Mouse (Mus musculus) myocyte (in vitro differentiated cells): ENCODE results near the gene Adamtsl2.

Experiments used
- CEBPB ChIP-seq: IDR thresholded peaks from 2 replicates; pipeline ENCODE4 v1.6.1; 2011; ENCODE audit warnings: mild to moderate bottlenecking, moderate library complexity; ENCODE audit not compliant: poor library complexity, insufficient read depth, severe bottlenecking
- E2F4 ChIP-seq: IDR thresholded peaks from one replicate; pipeline ENCODE4 v1.6.1; 2011; ENCODE audit warnings: mild to moderate bottlenecking, control low read depth, moderate library complexity; ENCODE audit not compliant: insufficient read depth
- MAX ChIP-seq: IDR thresholded peaks from one replicate; pipeline ENCODE4 v1.6.1; 2011; ENCODE audit warnings: low read depth, mild to moderate bottlenecking, control low read depth
- MYOD1 ChIP-seq, 3 experiments: IDR thresholded peaks; one replicate each; pipeline ENCODE4 v1.6.1; 2011; ENCODE audit warnings: control low read depth in 2 of 3, low read depth in 2 of 3, mild to moderate bottlenecking in 2 of 3, moderate library complexity in 1 of 3; ENCODE audit not compliant: insufficient read length in 2 of 3, control insufficient read depth in 1 of 3
- MYOG ChIP-seq, 3 experiments: IDR thresholded peaks; one replicate each; pipeline ENCODE4 v1.6.1; 2011; ENCODE audit warnings: control low read depth in 2 of 3, low read depth in 2 of 3, mild to moderate bottlenecking in 2 of 3; ENCODE audit not compliant: insufficient read length in 2 of 3, control insufficient read depth in 1 of 3, insufficient read depth in 1 of 3
- POLR2A ChIP-seq: IDR thresholded peaks from one replicate; pipeline ENCODE4 v1.6.1; 2011; ENCODE audit warnings: low read depth, mild to moderate bottlenecking, control low read depth, moderate library complexity; ENCODE audit not compliant: insufficient read length
- TCF12 ChIP-seq: IDR thresholded peaks from one replicate; pipeline ENCODE4 v1.6.1; 2011; ENCODE audit warnings: mild to moderate bottlenecking, control low read depth; ENCODE audit not compliant: poor library complexity, insufficient read depth, severe bottlenecking
- USF1 ChIP-seq: IDR thresholded peaks from one replicate; pipeline ENCODE4 v1.6.1; 2011; ENCODE audit warnings: low read depth, mild to moderate bottlenecking, control low read depth, moderate library complexity

DNA sequence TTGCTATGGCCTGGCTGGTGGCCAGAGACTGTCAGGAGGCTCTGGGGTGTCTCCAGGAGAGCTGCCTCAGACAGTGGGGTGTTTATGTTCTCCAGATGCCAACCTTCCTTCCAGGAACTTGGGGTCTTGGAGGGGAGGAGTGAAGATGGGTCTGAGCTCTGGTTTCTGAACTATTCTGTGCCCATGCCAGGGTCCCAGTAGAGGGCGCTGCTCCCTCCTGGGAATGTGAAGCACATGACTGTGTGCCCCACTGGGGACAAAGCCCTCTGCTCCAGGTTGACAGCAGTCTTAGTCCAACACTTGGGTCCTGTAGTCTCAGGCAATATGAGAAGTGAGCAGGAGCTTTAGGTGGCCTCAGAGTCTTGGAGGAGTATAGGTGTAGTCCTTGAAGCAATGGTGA lies 39.9 kb upstream of the Adamtsl2 start:
- no peak for TF ChIP-seq E2F4
- no peak for TF ChIP-seq POLR2A
- no peak for TF ChIP-seq TCF12
- no peak for TF ChIP-seq MYOG (IDR thresholded peaks at IDR 0.05; ENCODE audit: control insufficient read depth in 1 of 3, insufficient read depth in 1 of 3, insufficient read length in 2 of 3, low read depth in 2 of 3)
- TF ChIP-seq MAX: no peak
- TF ChIP-seq USF1: no peak
- TF ChIP-seq MYOD1 (IDR thresholded peaks at IDR 0.05; ENCODE audit: control insufficient read depth in 1 of 3, insufficient read length in 2 of 3, low read depth in 2 of 3): no peak
- no peak for TF ChIP-seq CEBPB
